Mouse (Mus musculus) mouse embryonic stem cell (cell line): ENCODE measurements around the gene Bcl2l13.
"Not testable (repeated sequence)": the region's sequence is repeated elsewhere in the genome, so short reads cannot be mapped to it uniquely, and the experiment has no call there.

Experiments used
- in situ Hi-C, 2 experiments: fragments of 300-500 bp; cut with MboI; formaldehyde crosslinking; loops; 1 replicate in 1 of 2; 3 replicates in 1 of 2; pipeline ENCODE4 v1.14.3; 2019 to 2020; ENCODE audit warnings: low sequenced_read_pairs in 2 of 2, low pct_unique_long_range_greater_than_20kb in 1 of 2, mixed read lengths in 1 of 2; ENCODE audit not compliant: unreplicated experiment in 1 of 2

Gene Bcl2l13

DNA sequence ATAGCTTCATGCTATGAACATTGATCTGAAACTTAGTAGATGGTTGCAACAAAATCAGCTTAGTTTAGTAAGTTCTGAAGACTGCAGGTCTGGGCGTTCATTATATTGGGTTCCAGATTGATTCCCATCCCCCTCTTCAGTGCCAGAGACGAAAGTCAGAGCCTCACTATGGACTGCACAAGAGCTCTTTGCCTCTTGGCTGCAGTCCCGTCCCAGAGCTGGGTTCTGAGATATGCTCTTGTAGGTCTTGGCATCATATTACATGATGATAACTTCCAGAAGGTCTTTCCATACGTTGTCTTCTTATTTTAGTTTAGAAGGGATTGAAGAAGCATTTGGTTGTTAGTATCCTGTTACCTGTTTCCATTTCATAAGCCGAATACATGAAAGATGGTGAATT is 43.0 kb downstream of the Bcl2l13 start:
- in situ Hi-C loops = no loop called here

DNA sequence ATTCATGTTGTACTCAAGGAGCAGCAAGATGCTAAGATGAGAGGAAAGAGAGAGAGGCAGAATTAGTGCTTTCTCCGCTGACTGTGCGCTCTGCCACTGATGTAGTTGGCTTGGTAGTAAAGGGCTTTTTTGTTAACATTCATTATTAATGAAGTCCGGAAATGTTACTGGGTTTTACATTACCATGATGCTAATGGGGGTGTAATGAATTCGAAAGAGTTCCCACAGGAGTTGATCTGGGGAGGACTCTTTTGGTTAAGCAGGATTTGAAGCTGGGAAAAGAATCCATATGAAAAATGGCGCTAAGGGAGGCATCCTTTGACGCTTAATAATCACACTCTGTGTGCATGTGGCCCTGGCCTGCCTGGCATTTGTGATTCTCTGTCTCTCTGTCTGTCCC is 48.4 kb downstream of the Bcl2l13 start:
- in situ Hi-C loops = no loop called here

DNA sequence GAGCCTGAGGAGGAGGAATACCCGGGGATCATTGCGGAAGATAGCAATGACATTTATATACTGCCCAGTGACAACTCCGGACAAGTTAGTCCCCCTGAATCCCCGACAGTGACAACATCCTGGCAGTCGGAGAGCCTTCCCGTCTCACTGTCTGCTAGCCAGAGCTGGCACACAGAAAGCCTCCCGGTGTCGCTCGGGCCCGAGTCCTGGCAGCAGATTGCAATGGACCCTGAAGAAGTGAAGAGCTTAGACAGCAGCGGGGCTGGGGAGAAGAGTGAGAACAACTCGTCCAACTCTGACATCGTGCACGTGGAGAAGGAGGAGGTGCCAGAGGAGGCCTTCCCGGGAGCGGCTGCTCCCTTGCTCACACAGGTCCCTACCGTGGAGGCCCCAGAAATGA is 50.7 kb downstream of the Bcl2l13 start:
- in situ Hi-C loops = no loop called here

DNA sequence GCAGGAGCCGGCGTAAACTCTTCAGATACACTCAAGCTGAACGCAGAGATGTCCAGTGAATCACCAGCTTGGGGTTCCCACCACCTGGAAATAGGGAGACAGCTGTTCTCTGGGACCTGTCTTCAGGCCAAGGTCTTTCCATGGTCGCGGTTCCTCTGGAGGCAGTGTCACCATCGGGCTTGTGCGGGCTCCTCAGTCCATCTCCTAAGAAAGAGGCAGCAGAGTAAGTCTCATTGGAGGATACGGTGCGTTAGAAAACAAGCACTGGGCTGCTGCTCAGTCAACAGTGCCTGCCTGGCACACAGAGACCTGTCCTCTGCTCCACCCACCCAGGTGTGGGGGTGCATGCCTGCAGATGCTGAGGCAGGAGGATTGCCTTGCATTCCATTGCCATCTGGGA is 58.1 kb downstream of the Bcl2l13 start:
- in situ Hi-C loops = no loop called here

DNA sequence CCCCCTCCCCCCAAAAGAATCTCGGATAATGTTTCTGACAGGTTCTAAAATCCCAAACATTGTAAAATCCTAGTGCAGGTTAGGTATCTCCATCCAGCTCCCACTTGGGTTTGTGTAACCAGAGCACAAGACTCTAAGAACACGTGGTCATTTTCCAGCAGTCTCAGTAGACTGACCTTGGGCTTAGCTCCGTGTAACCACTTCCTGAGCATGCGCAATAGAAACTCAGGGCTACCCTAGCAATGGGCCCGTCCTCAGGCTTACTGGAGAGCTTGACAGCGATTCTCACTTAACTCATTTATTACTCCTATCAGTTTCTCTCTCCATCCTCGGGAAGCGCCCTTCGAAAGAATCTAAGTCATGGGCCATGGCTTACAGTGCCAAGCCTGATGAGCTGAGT is 58.5 kb downstream of the Bcl2l13 start:
- in situ Hi-C loops = no loop called here

DNA sequence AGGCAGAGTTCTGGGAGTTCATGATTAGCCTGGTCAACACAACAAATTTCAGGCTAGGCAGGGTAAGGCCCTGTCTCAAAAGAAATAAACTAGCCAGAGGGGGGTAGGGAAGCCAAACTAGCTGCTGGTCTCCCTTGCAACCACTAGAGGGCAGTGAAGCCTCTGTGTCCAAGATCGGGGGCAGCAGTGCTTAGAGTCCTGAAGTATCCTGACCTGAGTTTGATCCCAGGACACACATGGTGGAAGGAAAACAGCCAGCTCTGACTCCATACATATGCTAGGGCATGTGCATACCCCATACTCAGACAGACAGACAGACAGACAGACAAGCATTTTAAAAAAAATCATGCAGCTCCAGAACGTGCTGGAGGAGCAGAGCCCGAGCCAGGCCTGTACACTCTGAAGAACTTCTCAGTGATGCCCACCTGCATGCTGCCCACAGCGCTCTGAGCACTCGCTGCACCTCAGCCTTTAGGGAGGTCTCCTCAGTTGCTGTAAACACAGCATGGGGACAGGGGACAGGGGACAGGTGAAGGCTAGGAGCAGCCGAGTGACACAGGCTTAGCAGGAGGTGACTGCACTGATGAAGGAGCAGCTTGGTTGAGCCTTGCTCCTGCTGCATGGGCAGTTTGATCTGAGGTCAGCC is 62.3 kb downstream of the Bcl2l13 start:
- in situ Hi-C loops = no loop called here

DNA sequence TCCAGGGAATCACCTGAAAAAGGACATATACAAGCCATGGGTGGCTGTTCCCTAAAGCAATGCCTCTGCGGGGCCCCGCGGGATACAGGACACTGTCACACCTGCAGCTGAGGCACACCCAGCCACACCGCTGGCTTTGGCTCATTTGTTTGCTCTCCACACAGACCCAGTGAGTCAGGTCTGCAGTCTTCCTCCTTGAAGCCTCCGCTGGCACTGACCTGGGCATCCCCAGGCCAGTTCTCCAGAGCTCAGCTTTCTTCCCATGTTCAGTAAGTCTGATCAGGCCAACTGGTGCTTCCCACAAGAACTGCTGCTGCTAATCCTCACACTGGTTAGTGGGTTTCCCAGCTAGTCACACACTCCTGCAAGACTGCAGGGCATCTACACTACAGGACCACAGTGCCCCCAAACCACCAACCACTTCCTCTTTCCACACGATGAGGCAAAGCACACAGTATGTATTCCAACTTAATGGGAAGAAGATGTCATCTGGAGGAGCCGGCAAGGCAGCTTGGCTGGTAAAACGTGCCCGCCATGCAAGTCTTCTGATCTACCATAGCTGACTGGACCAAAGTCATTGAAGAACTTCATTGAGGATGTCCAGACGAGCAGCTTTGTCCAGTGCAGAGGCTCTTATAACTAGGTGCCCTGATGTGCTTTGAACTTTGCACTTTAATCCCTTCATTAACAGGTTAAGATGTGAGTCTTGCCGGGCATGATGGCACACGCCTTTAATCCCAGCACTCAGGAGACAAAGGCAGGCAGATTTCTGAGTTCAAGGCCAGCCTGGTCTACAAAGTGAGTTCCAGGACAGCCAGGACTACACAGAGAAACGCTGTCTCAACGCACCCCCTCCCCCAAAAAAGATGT is 66.0 kb downstream of the Bcl2l13 start:
- in situ Hi-C loops = no loop called here

DNA sequence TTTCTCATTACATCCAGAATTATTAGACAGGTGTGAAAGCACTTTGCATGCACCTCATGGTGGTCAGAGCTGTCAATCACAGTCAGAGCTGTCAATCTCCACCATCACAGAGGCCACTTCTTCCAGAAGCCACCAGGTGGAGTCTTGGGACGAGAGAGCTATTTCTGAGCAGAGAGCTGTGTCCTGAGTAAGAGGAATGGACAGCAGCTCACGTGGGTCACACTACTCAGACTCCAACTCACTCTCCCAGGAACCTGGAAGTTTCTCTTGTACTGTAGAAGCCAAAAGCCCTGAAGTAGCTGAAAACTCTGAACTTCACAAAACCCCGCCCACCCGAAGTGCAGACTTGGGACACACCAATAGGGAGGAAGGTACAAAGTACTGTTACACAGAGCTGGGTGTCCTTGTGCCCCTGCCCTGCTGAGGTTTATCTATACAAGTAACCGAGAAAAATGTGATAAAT is 67.5 kb downstream of the Bcl2l13 start:
- in situ Hi-C loops = no loop called here

DNA sequence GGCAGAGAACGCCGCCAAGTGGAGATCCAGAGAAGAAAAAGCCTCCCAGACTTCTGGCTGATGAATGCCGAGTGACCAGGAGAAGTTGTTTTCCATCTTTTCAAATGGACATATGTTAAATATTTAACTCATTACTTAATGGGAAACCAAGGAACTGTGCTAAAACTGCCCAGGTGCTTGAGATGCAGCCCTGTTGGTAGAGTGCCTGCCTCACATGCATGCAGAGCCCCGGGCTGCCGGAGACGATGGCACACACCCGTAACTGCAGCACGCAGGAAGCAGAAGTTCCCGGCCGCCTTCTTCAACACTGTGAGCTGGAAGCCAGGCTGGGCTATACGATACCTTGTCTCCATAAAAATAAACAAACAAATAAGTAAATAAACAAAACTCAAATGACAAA is 67.9 kb downstream of the Bcl2l13 start:
- in situ Hi-C loops = no loop called here

DNA sequence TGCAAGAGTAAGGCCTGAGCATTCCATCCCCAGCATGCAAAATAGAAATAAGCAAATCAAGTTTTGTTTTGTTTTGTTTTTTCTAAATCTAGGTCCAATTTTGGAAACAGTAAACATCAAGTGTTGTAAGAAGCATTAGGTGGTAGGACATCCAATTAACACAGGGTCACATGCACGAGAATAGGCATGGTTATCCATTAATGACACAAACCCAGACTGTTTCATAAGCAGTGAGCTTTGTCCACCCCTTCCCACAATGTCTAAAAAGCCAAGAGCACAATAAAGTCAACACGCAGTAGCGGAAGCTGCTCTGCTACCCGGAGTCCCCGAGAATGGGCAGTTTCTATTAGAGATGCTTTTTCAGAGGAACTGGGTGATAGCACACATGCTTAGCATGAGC is 69.1 kb downstream of the Bcl2l13 start:
- in situ Hi-C loops = no loop called here

DNA sequence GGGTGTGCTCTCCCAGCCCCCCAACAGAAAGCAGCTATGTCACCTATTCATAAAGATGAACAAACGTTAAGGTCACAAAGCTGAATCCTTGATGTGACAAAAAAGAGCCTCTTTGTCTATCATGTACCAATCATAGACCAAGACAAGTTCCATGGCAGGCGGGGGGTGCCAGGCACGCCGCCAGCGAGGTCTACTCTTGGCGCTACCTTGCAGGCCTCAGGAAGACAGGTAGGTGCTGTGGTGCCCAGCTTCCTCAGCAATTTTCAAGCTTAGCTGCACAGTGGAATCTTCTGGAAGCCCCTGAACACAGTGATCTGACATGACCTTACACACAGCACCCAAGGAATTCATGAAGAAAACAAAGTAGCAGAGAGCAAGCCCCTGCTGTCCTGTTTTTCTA is 70.5 kb downstream of the Bcl2l13 start:
- in situ Hi-C loops = no loop called here

DNA sequence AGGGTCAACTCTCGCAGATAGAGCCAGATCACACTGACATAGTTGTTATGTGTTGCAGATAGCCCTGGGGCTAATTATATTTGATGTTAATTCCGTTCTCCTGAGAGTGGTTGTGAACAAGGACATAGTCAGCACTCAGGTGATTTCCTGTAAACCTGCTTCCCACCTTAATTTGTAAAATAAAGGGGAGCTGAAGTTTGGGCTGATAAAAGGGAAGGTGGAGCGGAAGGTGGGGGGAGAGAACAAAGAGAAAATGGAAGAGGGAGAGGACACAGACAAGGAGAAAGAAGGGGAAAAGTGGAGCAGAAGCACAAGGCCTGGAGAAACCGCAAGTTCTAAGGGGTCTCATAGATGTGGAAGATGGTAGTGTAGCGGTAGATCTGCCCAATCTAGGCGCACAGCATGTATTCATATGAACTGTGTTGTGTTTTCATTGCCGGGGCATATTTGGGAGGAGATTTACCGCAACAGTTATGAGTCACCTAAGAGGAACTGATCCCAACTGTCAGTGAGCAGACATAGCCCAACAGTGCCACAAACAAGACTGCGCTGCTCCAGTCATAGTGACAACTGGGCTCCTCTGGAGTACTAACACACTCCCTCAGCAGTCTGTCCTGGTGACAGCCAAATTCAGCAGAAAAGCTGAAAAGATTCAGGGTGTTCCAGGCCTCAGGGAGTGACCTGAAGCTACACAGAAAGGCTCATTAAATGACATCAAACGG is 72.0 kb downstream of the Bcl2l13 start:
- in situ Hi-C loops = not testable (repeated sequence)

DNA sequence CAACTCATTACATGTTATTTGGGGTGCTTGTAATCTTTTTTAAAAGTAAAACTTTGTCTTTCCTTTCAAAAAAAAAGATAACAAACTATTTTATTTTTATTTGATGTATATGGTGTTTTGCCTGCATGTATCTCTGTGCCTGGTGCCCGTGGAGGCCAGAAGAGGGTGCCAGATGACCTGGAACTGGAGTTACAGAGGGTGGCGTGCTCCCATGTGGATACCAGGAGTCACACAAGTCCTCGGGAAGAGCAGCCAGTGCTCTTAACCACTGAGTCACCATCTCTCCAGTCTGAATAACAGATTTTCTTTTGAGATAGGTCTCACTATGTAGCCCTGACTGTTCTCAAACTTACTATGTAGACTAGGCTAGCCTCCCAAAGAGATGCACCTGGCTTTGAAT is 73.5 kb downstream of the Bcl2l13 start:
- in situ Hi-C loops = no loop called here

DNA sequence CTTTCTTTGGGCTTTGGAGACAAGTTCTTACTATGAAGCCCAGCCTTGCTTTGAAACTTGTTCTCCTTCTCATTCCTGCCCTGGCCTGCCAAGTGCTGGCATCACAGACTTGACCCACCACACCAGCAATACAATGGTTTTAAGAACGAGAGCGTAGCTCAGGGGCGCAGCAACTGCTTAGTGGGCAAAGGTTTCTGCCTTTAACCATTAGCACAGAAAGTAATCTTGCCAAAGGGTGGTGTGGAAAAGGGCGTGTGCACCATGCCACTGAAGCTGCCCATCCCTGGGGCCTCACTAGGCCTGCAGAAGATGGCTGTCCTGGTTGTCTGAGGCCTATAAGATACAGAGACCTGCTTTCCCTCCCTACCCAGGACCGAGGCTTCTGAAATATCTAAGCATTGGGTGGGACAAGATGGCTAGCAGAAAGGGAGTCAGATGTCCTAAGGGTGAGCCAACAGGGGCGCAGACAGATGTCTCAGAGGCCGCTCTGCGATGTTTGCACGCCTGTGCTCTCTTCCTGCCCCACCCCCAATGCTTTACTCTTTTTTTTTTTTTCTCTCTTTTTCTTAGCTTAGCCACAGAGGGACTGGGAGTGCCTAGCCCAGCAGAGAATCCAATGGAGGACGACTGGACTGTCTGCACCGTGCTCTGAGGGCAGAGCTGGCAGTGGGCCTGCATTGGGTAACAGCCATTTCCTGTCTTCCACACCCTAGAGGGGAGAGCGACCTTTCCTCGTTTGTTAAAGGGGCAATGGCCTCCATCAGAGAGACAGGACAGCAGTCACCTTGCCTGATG is 75.4 kb downstream of the Bcl2l13 start:
- in situ Hi-C loops = no loop called here

DNA sequence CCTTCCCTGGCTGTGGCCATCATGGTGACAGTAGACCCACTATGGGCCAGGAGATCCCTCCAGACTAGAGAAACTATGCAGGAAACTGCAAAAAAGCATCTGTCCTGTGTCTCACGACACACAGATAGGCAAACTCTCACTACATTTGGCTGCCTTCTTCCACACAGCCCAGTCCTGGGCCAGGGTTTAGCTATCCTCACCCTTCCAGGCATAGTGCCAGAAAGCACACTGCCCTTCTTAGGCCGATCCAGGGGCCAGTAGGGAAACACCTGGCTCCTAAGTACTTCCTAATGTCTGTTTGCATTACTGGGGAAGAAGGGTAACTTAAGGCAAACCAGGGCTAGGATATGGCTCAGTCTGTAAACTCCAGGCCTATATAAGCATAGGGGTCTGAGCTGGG is 76.9 kb downstream of the Bcl2l13 start:
- in situ Hi-C loops = no loop called here

DNA sequence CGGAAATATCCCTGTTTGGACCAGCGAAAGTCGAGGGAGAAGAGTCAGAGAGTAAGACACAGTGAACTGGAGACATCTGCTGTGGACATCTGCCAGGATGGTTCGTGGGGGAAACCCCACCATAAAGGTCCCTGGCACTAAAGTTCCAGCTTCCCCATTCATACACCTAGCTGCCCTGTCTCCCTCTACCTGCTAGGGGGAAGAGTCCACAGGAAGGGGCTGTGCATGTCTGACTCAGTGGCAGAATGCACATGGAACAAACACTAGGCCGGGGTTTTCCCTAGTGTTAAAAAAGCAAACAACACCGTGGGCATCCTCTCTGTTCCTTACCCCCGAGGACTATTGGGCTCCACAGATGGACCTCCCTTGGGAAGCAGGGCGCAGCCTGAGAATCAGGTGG is 77.8 kb downstream of the Bcl2l13 start:
- in situ Hi-C loops = no loop called here

DNA sequence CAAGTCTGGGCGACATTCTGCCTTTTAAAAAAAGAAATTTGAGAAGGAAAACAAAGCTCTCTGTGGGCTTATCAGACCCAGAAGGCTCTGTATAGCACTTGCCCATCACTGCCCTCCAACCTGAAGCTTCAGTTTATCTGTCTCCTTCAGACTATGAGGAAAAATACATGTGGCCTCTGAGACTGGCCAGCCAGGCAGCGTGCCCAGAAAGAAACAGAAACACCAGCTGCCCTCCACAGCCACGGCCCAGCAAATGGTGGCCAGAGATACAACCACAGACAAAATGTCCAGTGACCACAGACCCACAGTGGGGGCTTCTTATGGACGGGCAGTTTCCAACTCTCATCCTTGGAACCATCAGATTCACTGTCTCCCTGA is 78.5 kb downstream of the Bcl2l13 start:
- in situ Hi-C loops = no loop called here

DNA sequence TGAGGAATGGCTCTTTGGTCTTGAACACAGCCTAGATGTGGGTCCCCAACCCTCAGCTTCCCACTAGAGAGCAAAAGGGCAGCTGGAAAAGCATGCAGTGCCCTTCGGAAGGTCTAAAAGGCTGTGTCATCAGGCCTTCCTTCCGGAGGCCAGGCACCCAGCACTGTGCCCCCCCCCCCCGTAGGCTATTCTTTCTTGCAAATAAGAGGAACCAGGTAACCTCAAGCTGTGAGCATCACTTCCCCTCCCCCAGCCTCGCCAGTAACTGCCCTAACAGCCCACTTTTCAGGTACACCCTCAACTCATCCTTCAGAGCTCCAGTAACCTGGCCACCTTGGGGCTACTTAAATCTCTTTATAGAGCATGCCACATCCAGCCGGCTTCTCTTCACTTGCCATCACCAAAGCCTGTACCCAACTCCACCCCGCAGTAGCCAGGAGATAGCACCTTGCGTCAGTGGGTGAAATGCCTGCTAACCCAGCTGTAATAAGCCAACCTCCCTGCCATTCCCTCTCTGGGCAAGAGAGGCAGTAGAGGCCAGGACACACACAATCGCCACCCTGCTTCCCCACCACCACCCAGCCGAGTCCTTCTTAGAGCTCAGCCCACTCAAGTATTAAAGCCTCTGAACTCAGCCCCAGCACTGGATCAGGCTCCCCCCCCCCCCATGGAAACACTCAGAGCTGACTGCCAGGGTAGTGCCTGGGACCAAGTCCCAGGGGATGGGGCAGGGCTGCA is 79.1 kb downstream of the Bcl2l13 start:
- in situ Hi-C loops = no loop called here
